Mouse (Mus musculus) embryonic fibroblast, embryonic 13.5 days (primary cell): ENCODE measurements at regions not wholly inside any gene's neighbourhood (a gene's known extent, or its start where the extent isn't known, plus 50 kb on each side); places are given as distances from the start of the nearest gene placed in this dataset.

Experiments
- H3K27ac ChIP-seq: 2 replicates; pipeline ENCODE4 v1.5.1; 2012; ENCODE audit warnings: low read length, control low read depth, inconsistent platforms; ENCODE audit not compliant: insufficient read depth
- H3K4me1 ChIP-seq: 2 replicates; pipeline ENCODE4 v1.6.1; 2011; ENCODE audit warnings: low read length; ENCODE audit not compliant: control insufficient read depth, insufficient read depth
- H3K4me3 ChIP-seq: 2 replicates; pipeline ENCODE4 v1.5.1; 2011; ENCODE audit warnings: mild to moderate bottlenecking, control low read depth, low read length; ENCODE audit not compliant: insufficient read depth
- CTCF ChIP-seq: IDR thresholded peaks from 2 replicates; pipeline ENCODE4 v1.5.1; 2011; ENCODE audit warnings: mild to moderate bottlenecking, control low read depth, low read length, moderate library complexity, borderline replicate concordance; ENCODE audit not compliant: insufficient read depth
- POLR2A ChIP-seq: IDR thresholded peaks from 2 replicates; pipeline ENCODE4 v1.6.1; 2011; ENCODE audit warnings: low read depth, mild to moderate bottlenecking, control low read depth, low read length, moderate library complexity

GRCm38 (mm10) chr12:8070788-8071187, 93.3 kb downstream of the Apob start:
- TF ChIP-seq POLR2A (no peak), CTCF (no peak)
- H3K4me3 ChIP-seq = no peak overlapping the region
- peak overlapping the region; percentile 57 for H3K27ac ChIP-seq
- peaks cover 7% of the 10 kb centered on the region for H3K4me1 ChIP-seq

GRCm38 (mm10) chr12:8071286-8071685, 93.8 kb downstream of the Apob start:
- TF ChIP-seq CTCF (no peak), POLR2A (no peak)

GRCm38 (mm10) chr12:8076010-8076540, 98.6 kb downstream of the Apob start:
- TF ChIP-seq CTCF (no peak), POLR2A (no peak)
- Histone ChIP-seq H3K4me1 (peaks cover 4% of the 10 kb centered on the region), H3K4me3 (no peak overlapping the region), H3K27ac (no peak overlapping the region)

More at GRCm38 (mm10) chr12:8071286-8071685, 93.8 kb downstream of the Apob start:
- Histone ChIP-seq H3K27ac (peak overlapping the region; percentile 57), H3K4me1 (peaks cover 7% of the 10 kb centered on the region), H3K4me3 (no peak overlapping the region)

- no peak for TF ChIP-seq POLR2A
- no peak for TF ChIP-seq CTCF
- H3K4me1 ChIP-seq = no peaks in the 10 kb centered on the region; the same call in 1 of the 2 replicates
- H3K4me3 ChIP-seq = no peak overlapping the region
- H3K27ac ChIP-seq = no peak overlapping the region
Measured at GRCm38 (mm10) chr12:8077346-8077745, 99.9 kb downstream of the Apob start.

GRCm38 (mm10) chr12:8078046-8078445, 100.6 kb downstream of the Apob start:
- Histone ChIP-seq H3K4me1 (no peaks in the 10 kb centered on the region), H3K27ac (no peak overlapping the region), H3K4me3 (no peak overlapping the region)
- TF ChIP-seq POLR2A = no peak
- no peak for TF ChIP-seq CTCF

GRCm38 (mm10) chr12:8082688-8083661, 105.5 kb downstream of the Apob start:
- Histone ChIP-seq H3K4me3 (no peak overlapping the region), H3K27ac (no peak overlapping the region), H3K4me1 (no peaks in the 10 kb centered on the region)
- TF ChIP-seq POLR2A = no peak
- no peak for TF ChIP-seq CTCF

GRCm38 (mm10) chr12:8087958-8088357, 110.5 kb downstream of the Apob start:
- TF ChIP-seq POLR2A (no peak), CTCF (no peak)
- no peak overlapping the region for H3K27ac ChIP-seq
- H3K4me1 ChIP-seq = peaks cover 4% of the 10 kb centered on the region; the same call in 1 of the 2 replicates
- no peak overlapping the region for H3K4me3 ChIP-seq

- TF ChIP-seq CTCF (no peak), POLR2A (no peak)
- H3K27ac ChIP-seq = no peak overlapping the region
- no peak overlapping the region for H3K4me3 ChIP-seq
- peaks cover 4% of the 10 kb centered on the region; the same call in 1 of the 2 replicates for H3K4me1 ChIP-seq
Measured at GRCm38 (mm10) chr12:8089423-8090278, 112.2 kb downstream of the Apob start.

- Histone ChIP-seq H3K4me1 (peaks cover 4% of the 10 kb centered on the region; the same call in 1 of the 2 replicates), H3K4me3 (no peak overlapping the region), H3K27ac (no peak overlapping the region)
- no peak for TF ChIP-seq CTCF
- TF ChIP-seq POLR2A = no peak
Measured at GRCm38 (mm10) chr12:8090279-8090626, 112.8 kb downstream of the Apob start.
